8 mouse cellular contexts compared by ENCODE assay signal in genomic region chr7:128610490-128610889, GRCm38 (mm10). TPM values are rescaled to one million over a fixed set of nuclear protein-coding genes. Genes with fewer than 3 reads are reported as not detected.
DNase-seq lines count a peak whose midpoint lies in the region; ATAC-seq and TF ChIP-seq lines count a peak whose summit lies in the region.

No protein-coding gene starts in this region.

- TF ChIP-seq CTCF in heart, adult 2 months (IDR thresholded peaks at IDR 0.05) = no peak
- TF ChIP-seq CTCF in G1E (IDR thresholded peaks at IDR 0.05; ENCODE audit: low read depth, low read length) = no peak

- no peaks in the 10 kb centered on the region; the same call in none of the 2 replicates for H3K36me3 ChIP-seq in heart, adult 2 months (ENCODE audit: control insufficient read depth, insufficient read depth, low read length)
- no peaks in the 10 kb centered on the region for H3K36me3 ChIP-seq in G1E (replicated peaks)
- H3K36me3 ChIP-seq in hindbrain, embryonic 10.5 days = no peaks in the 10 kb centered on the region
- no peaks in the 10 kb centered on the region for H3K36me3 ChIP-seq in megakaryocyte, embryonic 14.5 days (replicated peaks; ENCODE audit: low read length)

- H3K4me3 ChIP-seq in heart, adult 2 months = peak overlapping the region; percentile 30; the same call in 1 of the 2 replicates
- H3K4me3 ChIP-seq in G1E (ENCODE audit: low read depth, low read length) = peak overlapping the region; percentile 85; the same call in 1 of the 2 replicates
- H3K4me3 ChIP-seq in hindbrain, embryonic 10.5 days = peak overlapping the region; percentile 87
- peak overlapping the region; percentile 96 for H3K4me3 ChIP-seq in megakaryocyte, embryonic 14.5 days (replicated peaks)

- TF ChIP-seq POLR2A in heart, adult 2 months (IDR thresholded peaks at IDR 0.05; ENCODE audit: insufficient read depth, low read depth, low read length) = no peak

- no peak for ATAC-seq in G1E (ENCODE audit: extremely low read depth, insufficient number of reproducible peaks, low FRiP score, poor library complexity, severe bottlenecking)

- peaks cover 3% of the 10 kb centered on the region; the same call in 1 of the 2 replicates for H3K4me1 ChIP-seq in heart, adult 2 months (ENCODE audit: control insufficient read depth, insufficient read depth, low read length)
- H3K4me1 ChIP-seq in G1E (ENCODE audit: insufficient read depth, low read depth, low read length) = peaks cover 35% of the 10 kb centered on the region
- H3K4me1 ChIP-seq in hindbrain, embryonic 10.5 days (replicated peaks) = peaks cover 25% of the 10 kb centered on the region
- peaks cover 28% of the 10 kb centered on the region for H3K4me1 ChIP-seq in megakaryocyte, embryonic 14.5 days

- intact Hi-C loops in heart, adult 2 months (cut with DNase I) = loop anchor here (5.0 to 10.0 kb wide), 3 partner anchors 88 to 366 kb away; partner anchors contain the start of genes Bag3, Tgfb1i1 and Tial1

- no peak for DNase-seq in heart, adult 2 months
- DNase-seq in heart, adult 8-10 months (ENCODE audit: low spot score) = no peak
- DNase-seq in G1E (ENCODE audit: low spot score) = no peak
- no peak for DNase-seq in hindbrain, embryonic 10.5 days (ENCODE audit: low spot score)
- no peak for DNase-seq in T-cell, adult 2 months (ENCODE audit: low spot score)
- DNase-seq in right cerebral cortex, postnatal 4 days = no peak
- DNase-seq in cerebellum, adult 9-11 months = no peak

- 88% methylated on average over 6 of the region's 6 CpGs for WGBS in heart, adult 2 months
- WGBS in hindbrain, embryonic 10.5 days = 92% methylated on average over 6 of the region's 6 CpGs

- peaks cover 1% of the 10 kb centered on the region; the same call in 1 of the 2 replicates for H3K79me2 ChIP-seq in heart, adult 2 months (replicated peaks; ENCODE audit: control insufficient read depth, insufficient read depth, low read length)

- peak overlapping the region; percentile 81 for H3K27ac ChIP-seq in heart, adult 2 months
- H3K27ac ChIP-seq in hindbrain, embryonic 10.5 days = peak overlapping the region; percentile 94

- peak overlapping the region; percentile 61 for H3K9ac ChIP-seq in heart, adult 2 months (ENCODE audit: low read depth, low read length)

- H3K27me3 ChIP-seq in heart, adult 2 months (ENCODE audit: control insufficient read depth, insufficient read depth, low read length) = no peaks in the 10 kb centered on the region
- H3K27me3 ChIP-seq in G1E (ENCODE audit: insufficient read depth, low read length) = no peaks in the 10 kb centered on the region
- no peaks in the 10 kb centered on the region for H3K27me3 ChIP-seq in hindbrain, embryonic 10.5 days (ENCODE audit: insufficient read depth, poor library complexity, severe bottlenecking)
- no peaks in the 10 kb centered on the region for H3K27me3 ChIP-seq in megakaryocyte, embryonic 14.5 days (replicated peaks)

- no peaks in the 10 kb centered on the region for H3K9me3 ChIP-seq in G1E (replicated peaks)
- H3K9me3 ChIP-seq in hindbrain, embryonic 10.5 days = 0 out of 2 replicates have a peak, but pooled peaks cover 3% of the 10 kb centered on the region
- no peaks in the 10 kb centered on the region for H3K9me3 ChIP-seq in megakaryocyte, embryonic 14.5 days

- no peak for TF ChIP-seq EP300 in heart, adult 2 months (IDR thresholded peaks at IDR 0.05; ENCODE audit: insufficient read depth, low read depth, low read length)

RNA-seq across cellular contexts. Expression of gene Inpp5f, which starts 0.6 kb away (rescaled TPM):
- total RNA-seq in heart, adult 2 months (2021) = 1 to 10 TPM; 4.1 to 4.5 TPM
- 1.5 and 4.0 TPM in 2 replicates for polyA plus RNA-seq in heart, adult 2 months (2012; rRNA removed)
- total RNA-seq in heart, adult 8-10 months (2022) = 1 to 10 TPM; 4.0 to 6.2 (median 4.8) TPM
- total RNA-seq in G1E (2014; fragmentation: Nextera tagmentation) (40.6 and 44.0 TPM in 2 replicates), G1E (2017) (21.4 and 23.8 TPM in 2 replicates)
- polyA plus RNA-seq in G1E (2012) = 5.6 and 7.6 TPM in 2 replicates
- polyA plus RNA-seq in hindbrain, embryonic 10.5 days (2016; fragmentation: Nextera tagmentation; extraction: Ambion mirVana) = 41.5 and 63.6 TPM in 2 replicates
- 0.51 TPM in 1 of 2 replicates, not detected in the other for polyA plus RNA-seq in megakaryocyte, embryonic 14.5 days (2012; ENCODE audit: insufficient read depth, low replicate concordance)

Comparison
In these comparisons a context has a peak if more than half of its experiments do, and no peak if none do; other contexts are left out.
1. H3K4me3 ChIP-seq: peak in every context shown above with its lines; median percentile 96 in megakaryocyte, embryonic 14.5 days; 87 in hindbrain, embryonic 10.5 days; 85 in G1E; 30 in heart, adult 2 months.